Mouse (Mus musculus) liver, postnatal 0 days (tissue): Measurements from ENCODE around the gene Rps21. TPM values are rescaled to one million over a fixed set of nuclear protein-coding genes. Genes with fewer than 3 reads are reported as not detected.
A peak's percentile ranks its signal among the peaks of the same experiment; 100 is the strongest.

Experiments
- ATAC-seq: fragments of 200-750 bp; cut with Nextera tagmentation; 2 replicates; pipeline ENCODE4 v1.8.0; 2017; ENCODE audit warnings: mild to moderate bottlenecking, moderate library complexity
- DNase-seq: peaks from one replicate; pipeline ENCODE4 v3.0.0-alpha.2; 2016
- H3K27ac ChIP-seq: fragments of 300-500 bp; sonication (generic); 2 replicates; pipeline ENCODE4 v1.5.1; 2014; ENCODE audit warnings: antibody characterized with exemption, moderate library complexity, mild to moderate bottlenecking, low read depth
- H3K27me3 ChIP-seq: fragments of 300-500 bp; sonication (generic); 2 replicates; pipeline ENCODE4 v1.6.1; 2014; ENCODE audit warnings: low read length, control low read depth, mixed read lengths; ENCODE audit not compliant: insufficient read depth
- H3K36me3 ChIP-seq: fragments of 300-500 bp; sonication (generic); replicated peaks from 2 replicates; pipeline ENCODE4 v1.6.1; 2014; ENCODE audit warnings: mild to moderate bottlenecking, control low read depth, low read length, moderate library complexity, mixed read lengths; ENCODE audit not compliant: insufficient read depth
- H3K4me1 ChIP-seq: fragments of 300-500 bp; sonication (generic); 2 replicates; pipeline ENCODE4 v1.6.1; 2014; ENCODE audit warnings: antibody characterized with exemption, mild to moderate bottlenecking, control low read depth; ENCODE audit not compliant: insufficient read depth
- H3K4me2 ChIP-seq: fragments of 300-500 bp; sonication (generic); 2 replicates; pipeline ENCODE4 v1.6.1; 2014; ENCODE audit warnings: low read depth, mild to moderate bottlenecking, low read length, moderate library complexity, mixed read lengths
- H3K4me3 ChIP-seq: fragments of 300-500 bp; sonication (generic); 2 replicates; pipeline ENCODE4 v1.5.1; 2014; ENCODE audit warnings: low read depth, low read length
- H3K9ac ChIP-seq: fragments of 300-500 bp; sonication (generic); replicated peaks from 2 replicates; pipeline ENCODE4 v1.6.1; 2014; ENCODE audit warnings: mild to moderate bottlenecking, moderate library complexity
- H3K9me3 ChIP-seq: fragments of 300-500 bp; sonication (generic); 2 replicates; pipeline ENCODE4 v1.6.1; 2016; ENCODE audit warnings: mild to moderate bottlenecking, control low read depth, low read length, mixed read lengths
- CTCF ChIP-seq: sonication (generic); IDR thresholded peaks from 2 replicates; pipeline ENCODE4 v1.5.1; 2016; ENCODE audit warnings: antibody characterized with exemption, low read depth
- EP300 ChIP-seq: IDR thresholded peaks from 2 replicates; pipeline ENCODE4 v1.6.1; 2016; ENCODE audit warnings: antibody characterized with exemption, low read depth, mild to moderate bottlenecking
- WGBS: fragments of 180-500 bp; shearing (Covaris S2); extraction: QIAGEN DNeasy Blood & Tissue Kit; methylation state at CpG from one replicate; pipeline ENCODE4 v1.1.7; 2014; ENCODE audit not compliant: insufficient replicate concordance; 5-methylcytosine and 5-hydroxymethylcytosine counted together
- polyA plus RNA-seq: library from polyadenylated mRNA; unstranded; fragments of >200 nt; fragmentation: Nextera tagmentation; extraction: Ambion mirVana; gene quantifications from 2 replicates; pipeline ENCODE4 v1.2.1, GENCODE M21; 2015

Gene Rps21
- polyA plus RNA-seq: 382 and 393 TPM in 2 replicates

- Histone ChIP-seq H3K27ac (peak within 1 kb of the TSS; percentile 86), H3K27me3 (no peaks in the 10 kb centered on the region), H3K4me2 (peak within 1 kb of the TSS; percentile 97), H3K4me1 (peaks cover 14% of the 10 kb centered on the region), H3K9ac (peak within 1 kb of the TSS; percentile 82), H3K4me3 (peak within 1 kb of the TSS; percentile 80), H3K36me3 (peaks cover 15% of the 10 kb centered on the region), H3K9me3 (no peaks in the 10 kb centered on the region)
- WGBS: under 1% methylated on average over 38 of the region's 38 CpGs
- DNase-seq (peak; percentile 99), ATAC-seq (peak; percentile 97)
- TF ChIP-seq EP300 (peak; percentile 24; the same call in 1 of the 2 replicates), CTCF (no peak)
These were observed at the start of gene Rps21 for GRCm38 (mm10) chr2:180257001-180257521. Gene Rps21 (plus strand): TSS chr2:180257377.

GRCm38 (mm10) chr2:180207840-180208239, 49.3 kb upstream of the Rps21 start:
- TF ChIP-seq EP300: no peak
- peak; percentile 71 for TF ChIP-seq CTCF
- ATAC-seq (peak; percentile 57), DNase-seq (peak; percentile 64)
- H3K36me3 ChIP-seq: no peaks in the 10 kb centered on the region
- no peaks in the 10 kb centered on the region for H3K9me3 ChIP-seq
- H3K4me3 ChIP-seq: no peak overlapping the region
- WGBS: 72% methylated on average over 7 of the region's 7 CpGs
- no peak overlapping the region for H3K4me2 ChIP-seq
- no peaks in the 10 kb centered on the region for H3K27me3 ChIP-seq
- H3K9ac ChIP-seq: no peak overlapping the region
- H3K4me1 ChIP-seq: no peaks in the 10 kb centered on the region
- H3K27ac ChIP-seq: no peak overlapping the region

- no peaks in the 10 kb centered on the region for H3K4me1 ChIP-seq
- no peak overlapping the region for H3K27ac ChIP-seq
- H3K4me3 ChIP-seq: no peak overlapping the region
- DNase-seq: no peak
- TF ChIP-seq EP300: no peak
- no peak for TF ChIP-seq CTCF
- H3K4me2 ChIP-seq: no peak overlapping the region
- H3K27me3 ChIP-seq: no peaks in the 10 kb centered on the region
- no peak for ATAC-seq
- 58% methylated on average over 1 of the region's 1 CpGs for WGBS
- no peak overlapping the region for H3K9ac ChIP-seq
- no peaks in the 10 kb centered on the region for H3K36me3 ChIP-seq
- no peaks in the 10 kb centered on the region for H3K9me3 ChIP-seq
These were observed 48.2 kb upstream of the Rps21 start for GRCm38 (mm10) chr2:180208976-180209375.

- Histone ChIP-seq H3K27me3 (no peaks in the 10 kb centered on the region), H3K4me3 (no peak overlapping the region), H3K9ac (no peak overlapping the region), H3K36me3 (no peaks in the 10 kb centered on the region), H3K27ac (no peak overlapping the region), H3K9me3 (no peaks in the 10 kb centered on the region), H3K4me2 (no peak overlapping the region), H3K4me1 (peaks cover 10% of the 10 kb centered on the region; the same call in 1 of the 2 replicates)
- 82% methylated on average over 3 of the region's 3 CpGs for WGBS
- TF ChIP-seq EP300: no peak
- peak; percentile 37 for TF ChIP-seq CTCF
- DNase-seq (no peak), ATAC-seq (no peak)
These were observed 44.9 kb upstream of the Rps21 start for GRCm38 (mm10) chr2:180212255-180212654.

- no peak overlapping the region for H3K27ac ChIP-seq
- DNase-seq: no peak
These were observed 42.7 kb upstream of the Rps21 start for GRCm38 (mm10) chr2:180214352-180214978.

GRCm38 (mm10) chr2:180215011-180215461, 42.1 kb upstream of the Rps21 start:
- WGBS: 72% methylated on average over 8 of the region's 8 CpGs

More at GRCm38 (mm10) chr2:180214352-180214978, 42.7 kb upstream of the Rps21 start:
- no peaks in the 10 kb centered on the region for H3K36me3 ChIP-seq
- H3K9me3 ChIP-seq: no peaks in the 10 kb centered on the region
- no peaks in the 10 kb centered on the region for H3K27me3 ChIP-seq
- TF ChIP-seq EP300 (no peak), CTCF (no peak)
- H3K4me3 ChIP-seq: no peak overlapping the region
- H3K4me1 ChIP-seq: peaks cover 13% of the 10 kb centered on the region; the same call in 1 of the 2 replicates
- no peak overlapping the region for H3K4me2 ChIP-seq
- no peak overlapping the region for H3K9ac ChIP-seq
- WGBS: 61% methylated on average over 4 of the region's 4 CpGs
- ATAC-seq: no peak

More at GRCm38 (mm10) chr2:180215011-180215461, 42.1 kb upstream of the Rps21 start:
- Histone ChIP-seq H3K36me3 (no peaks in the 10 kb centered on the region), H3K4me3 (no peak overlapping the region), H3K4me2 (no peak overlapping the region), H3K27me3 (no peaks in the 10 kb centered on the region), H3K9ac (no peak overlapping the region), H3K4me1 (peaks cover 13% of the 10 kb centered on the region; the same call in 1 of the 2 replicates), H3K9me3 (no peaks in the 10 kb centered on the region), H3K27ac (no peak overlapping the region)
- TF ChIP-seq EP300 (no peak), CTCF (no peak)
- ATAC-seq: no peak
- no peak for DNase-seq
